Mouse (Mus musculus): ENCODE measurements around the gene Serpina1b.
"Not testable (repeated sequence)": the region's sequence is repeated elsewhere in the genome, so short reads cannot be mapped to it uniquely, and the experiment has no call there.

Serpina1b gene

GRCm38 (mm10) chr12:103830273-103830672 is at the start of gene Serpina1b:
Gene Serpina1b (minus strand): TSS chr12:103830373.
- not testable (repeated sequence) for DNase-seq (ENCODE audit: low spot score)

GRCm38 (mm10) chr12:103866873-103867272 is 36.7 kb upstream of the Serpina1b start:
- DNase-seq (ENCODE audit: low spot score), result not testable (repeated sequence)

GRCm38 (mm10) chr12:103863101-103863974 is 33.2 kb upstream of the Serpina1b start, which contains the start of gene Serpina1a:
Gene Serpina1a (minus strand): TSS chr12:103863562.
- DNase-seq (ENCODE audit: low spot score), result not testable (repeated sequence)

- no peak for DNase-seq (ENCODE audit: low spot score)
Observed at GRCm38 (mm10) chr12:103860976-103861375, 30.8 kb upstream of the Serpina1b start.

- not testable (repeated sequence) for DNase-seq (ENCODE audit: low spot score)
Observed at GRCm38 (mm10) chr12:103860571-103860970, 30.4 kb upstream of the Serpina1b start.

- not testable (repeated sequence) for DNase-seq (ENCODE audit: low spot score)
Observed at GRCm38 (mm10) chr12:103859584-103859983, 29.4 kb upstream of the Serpina1b start.

GRCm38 (mm10) chr12:103853032-103853431 is 22.9 kb upstream of the Serpina1b start:
- DNase-seq (ENCODE audit: low spot score), result not testable (repeated sequence)

GRCm38 (mm10) chr12:103827661-103828372 is 2.4 kb downstream of the Serpina1b start:
- not testable (repeated sequence) for DNase-seq (ENCODE audit: low spot score)

- not testable (repeated sequence) for DNase-seq (ENCODE audit: low spot score)
Observed at GRCm38 (mm10) chr12:103823826-103824225, 6.3 kb downstream of the Serpina1b start.

GRCm38 (mm10) chr12:103773246-103773851 is 56.8 kb downstream of the Serpina1b start, which contains the start of gene Serpina1d:
Gene Serpina1d (minus strand): TSS chr12:103773592.
- not testable (repeated sequence) for DNase-seq (ENCODE audit: low spot score)

GRCm38 (mm10) chr12:103770597-103770996 is 59.6 kb downstream of the Serpina1b start:
- not testable (repeated sequence) for DNase-seq (ENCODE audit: low spot score)

- DNase-seq (ENCODE audit: low spot score), result not testable (repeated sequence)
Observed at GRCm38 (mm10) chr12:103763083-103763482, 67.1 kb downstream of the Serpina1b start.

- not testable (repeated sequence) for DNase-seq (ENCODE audit: low spot score)
Observed at GRCm38 (mm10) chr12:103760316-103760715, 69.9 kb downstream of the Serpina1b start.

- DNase-seq (ENCODE audit: low spot score), result not testable (repeated sequence)
Observed at GRCm38 (mm10) chr12:103745957-103746356, 84.2 kb downstream of the Serpina1b start.

GRCm38 (mm10) chr12:103737791-103738580 is 92.2 kb downstream of the Serpina1b start:
- not testable (repeated sequence) for DNase-seq (ENCODE audit: low spot score)

- not testable (repeated sequence) for DNase-seq (ENCODE audit: low spot score)
Observed at GRCm38 (mm10) chr12:103735566-103735965, 94.6 kb downstream of the Serpina1b start.

- DNase-seq (ENCODE audit: low spot score), result not testable (repeated sequence)
Observed at GRCm38 (mm10) chr12:103735101-103735500, 95.1 kb downstream of the Serpina1b start.

GRCm38 (mm10) chr12:103711537-103711936 is 118.6 kb downstream of the Serpina1b start:
- no peak for DNase-seq (ENCODE audit: low spot score)

GRCm38 (mm10) chr12:103710405-103710804 is 119.8 kb downstream of the Serpina1b start:
- DNase-seq (ENCODE audit: low spot score), result no peak

GRCm38 (mm10) chr12:103706113-103706512 is 124.1 kb downstream of the Serpina1b start:
- DNase-seq (ENCODE audit: low spot score), result no peak

- no peak for DNase-seq (ENCODE audit: low spot score)
Observed at GRCm38 (mm10) chr12:103705547-103705946, 124.6 kb downstream of the Serpina1b start.
